Mouse (Mus musculus) bone marrow, adult 2 months (tissue): ENCODE results near the gene Clspn.

Experiments
- CTCF ChIP-seq: fragments of 200-500 bp; IDR thresholded peaks from 2 replicates; pipeline ENCODE4 v1.5.1; 2011; ENCODE audit warnings: low read length, control low read depth; ENCODE audit not compliant: control insufficient read depth, insufficient read depth
- POLR2A ChIP-seq: fragments of 200-500 bp; IDR thresholded peaks from 2 replicates; pipeline ENCODE4 v1.6.1; 2011; ENCODE audit warnings: low read depth, mild to moderate bottlenecking, control low read depth, low read length, borderline replicate concordance; ENCODE audit not compliant: control insufficient read depth

DNA sequence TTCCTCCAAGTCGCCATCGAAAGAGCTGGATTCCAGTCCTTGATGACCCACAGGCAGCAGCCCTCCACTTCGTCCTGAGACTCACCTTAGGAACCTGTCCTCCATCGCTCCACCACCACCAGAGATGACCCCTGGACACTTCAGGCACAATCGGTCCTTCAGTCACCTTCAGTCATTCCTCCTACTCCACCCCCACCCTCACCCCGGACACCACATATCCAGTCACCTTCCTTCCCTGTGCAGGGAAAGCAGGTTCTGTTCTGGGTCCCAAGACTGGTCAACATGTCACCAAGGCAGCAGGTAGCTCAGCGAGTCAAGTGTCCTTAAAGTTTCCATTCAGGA lies 23.0 kb upstream of the Clspn start:
- TF ChIP-seq CTCF = no peak
- TF ChIP-seq POLR2A = no peak
